Mouse (Mus musculus): ENCODE results near the gene Hist1h3f. TPM values are rescaled to one million over a fixed set of nuclear protein-coding genes. Genes with fewer than 3 reads are reported as not detected.
A peak's percentile ranks its signal among the peaks of the same experiment; 100 is the strongest.
"Not testable (repeated sequence)": the region's sequence is repeated elsewhere in the genome, so short reads cannot be mapped to it uniquely, and the experiment has no call there.

The Hist1h3f gene
- total and polyA plus RNA-seq, 2 experiments from 2014 or later: 0.16 to 466 TPM

DNA sequence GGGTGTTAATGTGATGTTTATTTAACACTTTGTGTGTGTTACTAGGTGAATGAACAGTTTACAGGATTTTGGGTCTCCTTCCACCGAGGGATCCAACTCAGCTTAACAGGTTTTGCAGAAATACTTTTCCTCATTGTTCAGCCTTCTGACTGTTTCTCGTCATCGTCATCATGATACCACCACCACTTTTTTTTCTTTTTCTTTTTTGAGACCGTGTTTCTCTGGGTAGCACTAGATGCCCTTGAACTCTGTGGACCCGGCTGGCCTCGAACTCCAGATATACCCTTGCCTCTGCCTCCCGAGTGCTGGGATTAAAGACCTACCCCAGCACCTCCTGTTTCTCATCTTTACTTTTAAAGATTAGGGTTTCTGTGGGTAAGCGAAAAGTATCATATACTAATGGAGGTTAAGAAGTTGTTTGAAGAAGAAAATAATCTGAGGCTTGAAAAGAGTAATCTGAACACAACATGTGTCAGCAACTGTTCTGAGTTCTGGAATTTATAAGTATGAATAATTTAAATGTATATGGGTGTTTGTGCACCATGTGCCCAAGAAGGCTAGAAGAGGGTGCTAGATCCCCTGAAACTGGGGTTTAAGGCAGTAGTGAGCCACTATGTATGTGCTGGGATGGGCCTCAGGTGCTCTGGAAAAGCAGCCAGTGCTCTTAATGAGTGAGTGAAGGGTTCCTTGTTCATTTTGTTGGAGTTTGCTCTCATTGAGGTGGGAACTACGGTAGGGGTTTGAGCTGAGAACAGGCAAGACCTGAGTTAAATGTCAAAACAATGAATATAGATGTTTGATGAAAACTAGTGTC, 11.4 kb upstream of the Hist1h3f start:
- no peak for TF ChIP-seq CTCF (IDR thresholded peaks at IDR 0.05; ENCODE audit: low read depth)
- Histone ChIP-seq H3K27ac (peak overlapping the region; percentile 87; the same call in 1 of the 2 replicates), H3K9me3 (ENCODE audit: low read length) (no peaks in the 10 kb centered on the region), H3K9ac (replicated peaks; ENCODE audit: low read length) (peak overlapping the region; percentile 54; the same call in 1 of the 2 replicates), H3K27me3 (ENCODE audit: insufficient read depth, low read length) (no peaks in the 10 kb centered on the region), H3K4me2 (ENCODE audit: low read depth, low read length) (peak overlapping the region; percentile 61), H3K4me1 (ENCODE audit: insufficient read depth, low read length) (peaks cover 7% of the 10 kb centered on the region; the same call in 1 of the 2 replicates), H3K4me3 (ENCODE audit: low read length) (peak overlapping the region; percentile 40; the same call in 1 of the 2 replicates), H3K36me3 (ENCODE audit: insufficient read depth, low read length) (no peaks in the 10 kb centered on the region)
- WGBS: 25% methylated on average over 9 of the region's 9 CpGs
- ATAC-seq: no peak
- DNase-seq (ENCODE audit: low spot score): no peak

DNA sequence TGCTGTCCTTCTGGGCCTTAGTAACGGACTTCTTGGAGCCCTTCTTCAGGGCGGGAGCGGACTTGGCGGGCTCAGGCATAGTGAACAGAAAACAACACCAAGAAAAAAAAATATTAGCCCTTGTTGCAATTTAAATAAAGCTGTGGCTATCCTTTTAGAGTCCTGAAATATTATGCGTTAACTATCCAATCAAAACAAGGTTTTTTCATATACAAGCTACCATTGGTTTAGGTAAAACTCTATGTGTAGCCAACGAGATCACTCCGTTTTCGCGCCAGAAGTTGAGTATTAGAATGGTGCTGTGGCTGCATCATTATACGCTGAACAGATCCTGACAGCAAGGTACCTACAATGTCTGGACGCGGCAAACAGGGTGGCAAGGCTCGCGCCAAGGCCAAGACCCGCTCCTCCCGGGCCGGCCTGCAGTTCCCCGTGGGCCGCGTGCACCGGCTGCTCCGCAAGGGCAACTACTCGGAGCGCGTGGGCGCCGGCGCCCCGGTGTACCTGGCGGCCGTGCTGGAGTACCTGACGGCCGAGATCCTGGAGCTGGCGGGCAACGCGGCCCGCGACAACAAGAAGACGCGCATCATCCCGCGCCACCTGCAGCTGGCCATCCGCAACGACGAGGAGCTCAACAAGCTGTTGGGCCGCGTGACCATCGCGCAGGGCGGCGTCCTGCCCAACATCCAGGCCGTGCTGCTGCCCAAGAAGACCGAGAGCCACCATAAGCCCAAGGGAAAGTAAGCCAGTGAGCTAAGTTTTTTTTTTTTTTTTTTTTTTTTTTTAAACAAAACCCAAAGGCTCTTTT, 10.1 kb upstream of the Hist1h3f start, which contains the start of gene Hist1h2af:
Gene Hist1h2af (plus strand): TSS at position 347 of the 808 bp plus-strand sequence.
- under 1% methylated on average over 25 of the region's 53 CpGs for WGBS
- peak within 1 kb of the TSS; percentile 64 for H3K27ac ChIP-seq
- H3K27me3 ChIP-seq (ENCODE audit: insufficient read depth, low read length); H3K36me3 ChIP-seq (ENCODE audit: insufficient read depth, low read length); H3K9me3 ChIP-seq (ENCODE audit: low read length); H3K4me1 ChIP-seq (ENCODE audit: insufficient read depth, low read length): not testable (repeated sequence)
- H3K4me2 ChIP-seq (ENCODE audit: low read depth, low read length): peak within 1 kb of the TSS; percentile 61
- DNase-seq (ENCODE audit: low spot score): peak; percentile 94
- peak within 1 kb of the TSS; percentile 25; the same call in 1 of the 2 replicates for H3K9ac ChIP-seq (replicated peaks; ENCODE audit: low read length)
- H3K4me3 ChIP-seq (ENCODE audit: low read length): peak within 1 kb of the TSS; percentile 49
- peak; percentile 54 for ATAC-seq

DNA sequence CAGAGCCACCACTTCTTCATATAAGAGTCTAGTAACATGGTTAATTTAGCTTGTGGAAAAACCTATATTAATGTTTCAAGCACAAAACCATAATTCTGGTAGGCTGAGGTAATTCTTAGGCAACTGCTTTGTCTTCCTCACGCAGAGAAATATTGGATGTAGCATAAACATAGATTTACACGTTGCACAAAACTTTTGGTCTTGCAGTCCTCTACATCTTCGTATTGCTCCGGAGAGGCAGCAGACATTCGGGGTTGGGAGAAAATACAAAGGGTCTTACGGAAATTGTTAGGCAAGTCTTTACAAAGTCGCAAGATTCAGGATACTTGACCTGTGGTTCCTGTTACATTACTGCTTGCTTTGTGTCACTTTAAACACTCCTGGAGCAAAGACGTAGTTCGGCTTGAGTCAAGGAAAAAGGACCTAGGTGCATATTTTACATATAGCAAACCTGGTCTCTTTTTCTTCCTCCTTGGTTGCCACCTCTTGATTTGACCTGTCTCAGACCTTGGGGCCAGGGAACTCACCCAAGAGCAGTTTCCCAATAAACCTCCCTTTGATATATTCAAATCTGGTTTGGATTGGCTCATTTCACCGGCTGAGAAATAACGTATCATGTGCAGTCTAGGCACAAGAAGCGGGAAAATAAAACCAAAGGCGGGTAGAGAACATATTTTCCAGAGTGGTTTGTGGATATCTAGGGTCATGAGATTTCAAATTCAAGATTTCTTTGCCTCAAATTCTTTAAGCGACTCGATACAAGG, 9.3 kb upstream of the Hist1h3f start:
- Histone ChIP-seq H3K36me3 (ENCODE audit: insufficient read depth, low read length) (no peaks in the 10 kb centered on the region), H3K9ac (replicated peaks; ENCODE audit: low read length) (peak overlapping the region; percentile 25; the same call in 1 of the 2 replicates), H3K4me2 (ENCODE audit: low read depth, low read length) (peak overlapping the region; percentile 61), H3K27ac (peak overlapping the region; percentile 64; the same call in 1 of the 2 replicates), H3K4me3 (ENCODE audit: low read length) (peak overlapping the region; percentile 49), H3K27me3 (ENCODE audit: insufficient read depth, low read length) (no peaks in the 10 kb centered on the region), H3K4me1 (ENCODE audit: insufficient read depth, low read length) (peaks cover 7% of the 10 kb centered on the region; the same call in 1 of the 2 replicates), H3K9me3 (ENCODE audit: low read length) (no peaks in the 10 kb centered on the region)
- TF ChIP-seq CTCF (IDR thresholded peaks at IDR 0.05; ENCODE audit: low read depth): no peak
- DNase-seq (ENCODE audit: low spot score) (no peak), ATAC-seq (0 out of 2 replicates have a peak, but pooled peaks have one; percentile 10)
- WGBS: under 1% methylated on average over 15 of the region's 15 CpGs

DNA sequence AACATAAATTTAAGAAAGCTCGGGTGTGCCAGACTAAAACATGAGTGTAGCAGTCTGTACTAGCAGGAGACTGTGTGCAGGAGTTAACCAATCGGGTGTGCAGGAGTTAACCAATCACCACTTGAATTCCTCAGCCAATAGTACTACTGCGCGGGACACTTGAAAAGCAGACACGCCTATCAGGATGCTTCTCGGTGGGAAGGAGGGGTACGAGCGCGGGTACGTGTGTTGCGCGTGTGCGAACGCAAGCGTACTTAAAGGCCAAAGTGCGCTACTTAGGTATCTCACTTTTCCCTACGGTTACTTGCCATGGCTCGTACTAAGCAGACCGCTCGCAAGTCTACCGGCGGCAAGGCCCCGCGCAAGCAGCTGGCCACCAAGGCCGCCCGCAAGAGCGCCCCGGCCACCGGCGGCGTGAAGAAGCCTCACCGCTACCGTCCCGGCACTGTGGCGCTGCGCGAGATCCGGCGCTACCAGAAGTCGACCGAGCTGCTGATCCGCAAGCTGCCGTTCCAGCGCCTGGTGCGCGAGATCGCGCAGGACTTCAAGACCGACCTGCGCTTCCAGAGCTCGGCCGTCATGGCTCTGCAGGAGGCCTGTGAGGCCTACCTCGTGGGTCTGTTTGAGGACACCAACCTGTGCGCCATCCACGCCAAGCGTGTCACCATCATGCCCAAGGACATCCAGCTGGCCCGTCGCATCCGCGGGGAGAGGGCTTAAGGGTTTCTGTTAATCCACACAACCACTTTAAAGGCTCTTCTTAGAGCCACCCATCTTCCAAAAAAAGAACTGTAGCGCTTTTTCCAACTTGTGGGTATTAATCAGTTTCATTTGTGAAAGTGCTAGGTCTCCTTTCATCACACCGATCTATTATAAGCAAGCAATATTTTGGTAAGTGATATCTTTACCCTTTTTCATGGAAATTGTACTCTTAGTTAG, 8.4 kb upstream of the Hist1h3f start, which contains the start of gene Hist1h3g:
Gene Hist1h3g (plus strand): TSS at position 286 of the 939 bp plus-strand sequence.
- under 1% methylated on average over 42 of the region's 62 CpGs for WGBS
- H3K4me1 ChIP-seq (ENCODE audit: insufficient read depth, low read length); H3K27me3 ChIP-seq (ENCODE audit: insufficient read depth, low read length); H3K9me3 ChIP-seq (ENCODE audit: low read length); H3K36me3 ChIP-seq (ENCODE audit: insufficient read depth, low read length): not testable (repeated sequence)
- ATAC-seq: peak; percentile 92
- peak; percentile 96 for DNase-seq (ENCODE audit: low spot score)
- Histone ChIP-seq H3K27ac (peak within 1 kb of the TSS; percentile 64; the same call in 1 of the 2 replicates), H3K4me2 (ENCODE audit: low read depth, low read length) (peak within 1 kb of the TSS; percentile 61), H3K9ac (replicated peaks; ENCODE audit: low read length) (peak within 1 kb of the TSS; percentile 25; the same call in 1 of the 2 replicates), H3K4me3 (ENCODE audit: low read length) (peak within 1 kb of the TSS; percentile 49)

DNA sequence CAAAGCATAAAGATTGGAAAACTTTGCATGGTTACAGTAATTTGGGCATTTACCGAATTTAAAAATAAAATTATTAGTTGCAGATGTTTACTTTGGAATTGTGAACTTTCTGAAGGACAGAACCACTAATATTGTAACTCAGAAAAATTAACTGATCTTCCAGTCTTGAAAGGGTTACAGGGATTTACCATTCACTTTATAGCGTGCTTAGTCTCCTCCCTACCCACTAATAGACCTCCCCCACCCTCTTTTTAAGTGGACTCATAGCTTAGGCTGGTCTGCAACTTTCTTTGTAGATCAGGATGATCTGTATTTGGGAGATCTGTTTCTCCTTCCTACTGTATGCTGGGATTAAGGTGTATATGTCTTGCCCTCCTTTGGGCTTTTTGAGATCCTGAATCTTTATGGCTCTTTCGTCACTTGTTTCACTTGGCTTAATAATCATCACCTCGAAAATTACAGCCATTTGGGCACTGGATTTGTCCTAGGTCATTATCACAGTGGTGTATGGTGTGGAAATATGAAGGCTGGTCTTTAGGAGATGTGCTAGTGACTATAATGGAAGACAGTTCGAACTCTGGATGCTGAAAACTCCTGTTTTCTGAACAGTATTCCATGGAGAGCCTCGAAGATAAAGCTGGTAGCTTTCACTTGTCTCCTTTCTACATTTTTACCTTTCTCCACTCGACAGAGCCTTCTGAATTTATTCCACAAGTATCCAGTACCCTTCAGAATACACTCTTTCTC, 7.6 kb upstream of the Hist1h3f start:
- Histone ChIP-seq H3K9ac (replicated peaks; ENCODE audit: low read length) (no peak overlapping the region), H3K4me1 (ENCODE audit: insufficient read depth, low read length) (peaks cover 7% of the 10 kb centered on the region; the same call in 1 of the 2 replicates), H3K27ac (no peak overlapping the region), H3K9me3 (ENCODE audit: low read length) (no peaks in the 10 kb centered on the region), H3K4me3 (ENCODE audit: low read length) (peak overlapping the region; percentile 49), H3K27me3 (ENCODE audit: insufficient read depth, low read length) (no peaks in the 10 kb centered on the region), H3K4me2 (ENCODE audit: low read depth, low read length) (peak overlapping the region; percentile 61), H3K36me3 (ENCODE audit: insufficient read depth, low read length) (no peaks in the 10 kb centered on the region)
- no peak for TF ChIP-seq CTCF (IDR thresholded peaks at IDR 0.05; ENCODE audit: low read depth)
- no peak for ATAC-seq
- WGBS: 22% methylated on average over 7 of the region's 7 CpGs
- DNase-seq (ENCODE audit: low spot score): no peak
